Mouse (Mus musculus) embryo, embryonic 11 days (tissue): Measurements from ENCODE around the gene Osm.

Experiments
- DNase-seq: peaks from one replicate; pipeline ENCODE4 v3.0.0-alpha.2; 2015

Osm gene

DNA sequence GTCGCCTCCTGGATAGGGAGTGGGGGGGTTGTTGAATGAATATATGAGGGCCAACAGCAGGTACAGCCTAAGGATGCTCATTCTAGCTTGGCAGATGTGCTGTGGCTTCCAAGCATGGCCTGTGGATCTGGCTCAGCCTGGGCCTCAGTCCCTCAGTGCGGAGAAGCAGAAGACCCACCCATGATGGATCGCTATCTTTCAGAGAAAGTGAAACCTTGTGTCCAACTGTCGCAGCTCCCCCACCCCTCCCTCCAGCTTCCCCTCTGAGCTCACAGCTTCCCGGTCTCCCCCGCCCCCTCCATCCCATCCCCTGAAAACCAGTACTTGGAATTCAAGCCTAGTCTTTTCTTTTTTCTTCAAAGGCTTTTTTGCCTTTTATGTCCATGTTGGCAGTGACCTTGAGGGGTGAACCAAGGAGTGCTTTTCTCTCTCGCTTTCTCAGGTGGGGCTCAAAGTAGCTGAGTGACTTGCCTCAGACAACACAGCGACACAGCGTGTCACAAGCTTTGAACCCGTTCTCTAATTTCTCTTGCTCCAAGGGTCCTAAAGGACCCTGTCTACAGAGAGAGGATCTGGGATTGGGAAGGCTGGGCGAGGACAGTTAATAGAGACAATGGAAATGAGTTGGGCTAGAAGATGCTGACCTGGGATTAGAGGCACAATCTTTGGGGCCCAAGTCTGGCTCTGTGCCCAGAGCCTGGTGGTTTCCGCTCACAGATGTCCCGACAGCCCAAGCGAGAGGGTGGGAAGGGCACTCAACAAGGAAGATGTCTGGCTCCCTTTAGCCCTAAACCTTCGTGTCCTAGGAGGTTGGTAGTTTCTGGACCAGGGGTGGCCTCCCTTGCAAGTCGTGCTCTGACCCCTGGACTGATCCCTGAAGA lies at the start of gene Osm:
TSS of gene Osm (plus strand) at position 756 of the 881 bp plus-strand sequence.
- DNase-seq, result no peak

DNA sequence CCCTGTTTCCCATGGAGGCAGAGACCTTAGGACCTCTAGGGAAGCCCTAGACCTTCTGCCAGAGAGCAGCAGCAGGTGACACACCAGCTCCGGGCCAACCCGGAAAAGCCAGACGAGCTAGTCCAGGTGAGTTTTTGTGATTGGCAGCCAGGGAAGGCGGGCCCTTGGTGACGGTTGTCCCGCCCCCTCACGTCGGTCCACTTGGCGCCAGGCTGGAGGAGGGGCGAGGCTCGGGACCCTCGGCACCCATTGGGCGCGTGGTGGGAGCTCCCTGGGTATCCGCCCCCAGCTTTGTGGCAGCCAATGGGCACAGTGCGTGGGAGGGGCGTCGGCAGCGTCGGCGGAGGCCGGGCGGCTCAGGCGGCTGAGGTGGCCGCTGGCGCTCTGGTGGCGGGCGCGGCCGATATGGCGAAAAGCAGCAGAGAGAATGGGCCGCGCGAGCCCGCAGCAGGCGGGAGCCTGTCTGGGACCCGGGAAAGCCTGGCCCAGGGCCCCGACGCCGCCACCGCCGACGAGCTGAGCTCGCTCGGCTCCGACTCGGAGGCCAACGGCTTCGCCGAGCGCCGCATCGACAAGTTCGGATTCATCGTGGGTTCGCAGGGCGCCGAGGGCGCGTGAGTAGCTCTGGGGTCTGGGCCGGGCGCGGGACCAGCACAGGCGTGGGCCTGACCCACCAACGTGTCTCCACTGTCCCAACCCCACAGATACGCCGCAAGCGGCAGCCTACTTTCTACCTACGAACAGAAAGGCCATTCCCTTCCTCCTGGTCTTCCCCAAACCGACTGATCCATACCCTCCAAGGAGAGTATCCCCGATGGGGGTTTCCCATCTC lies 49.5 kb upstream of the Osm start, which contains the start of gene Tbc1d10a:
TSS of gene Tbc1d10a (plus strand) at position 304 of the 832 bp plus-strand sequence.
- DNase-seq, result peak; percentile 99

DNA sequence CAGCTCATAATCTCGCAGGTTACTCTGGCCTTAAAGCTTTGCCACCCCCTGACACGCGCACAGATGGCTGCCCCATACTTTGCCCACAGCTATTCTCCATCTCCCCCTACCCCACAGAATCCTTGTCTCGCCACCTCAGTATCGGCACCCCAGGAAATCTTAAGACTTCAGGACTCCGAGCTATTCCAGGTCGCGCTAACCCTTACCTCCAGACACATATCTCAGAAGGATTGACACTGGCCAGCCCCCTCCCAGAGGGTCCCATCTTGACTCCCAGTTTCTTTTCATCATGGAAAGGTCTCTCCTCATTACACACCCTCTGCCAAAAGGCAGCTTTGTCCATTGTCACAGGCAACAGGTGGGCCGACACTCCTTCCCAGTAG lies 48.9 kb upstream of the Osm start:
- DNase-seq, result no peak

DNA sequence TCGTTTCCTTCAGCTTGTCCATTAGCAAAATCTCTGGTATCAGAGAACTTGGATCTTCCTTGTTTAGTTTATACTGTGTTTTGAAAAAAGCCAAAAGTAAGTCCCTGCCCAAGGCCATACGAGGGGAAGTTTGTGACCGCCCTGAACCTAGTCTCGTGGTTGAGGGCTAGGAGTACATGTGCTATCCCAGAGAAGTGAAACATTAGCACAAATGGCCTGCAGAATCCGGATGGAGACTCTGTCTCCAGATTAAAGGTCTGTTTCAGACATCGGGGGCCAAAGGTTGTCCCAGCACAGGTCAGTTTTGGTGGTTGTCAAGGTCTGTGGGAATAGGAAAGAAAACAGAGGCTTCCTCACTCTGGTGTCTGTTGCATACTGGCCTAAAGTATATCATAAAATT lies 47.0 kb upstream of the Osm start:
- no peak for DNase-seq

DNA sequence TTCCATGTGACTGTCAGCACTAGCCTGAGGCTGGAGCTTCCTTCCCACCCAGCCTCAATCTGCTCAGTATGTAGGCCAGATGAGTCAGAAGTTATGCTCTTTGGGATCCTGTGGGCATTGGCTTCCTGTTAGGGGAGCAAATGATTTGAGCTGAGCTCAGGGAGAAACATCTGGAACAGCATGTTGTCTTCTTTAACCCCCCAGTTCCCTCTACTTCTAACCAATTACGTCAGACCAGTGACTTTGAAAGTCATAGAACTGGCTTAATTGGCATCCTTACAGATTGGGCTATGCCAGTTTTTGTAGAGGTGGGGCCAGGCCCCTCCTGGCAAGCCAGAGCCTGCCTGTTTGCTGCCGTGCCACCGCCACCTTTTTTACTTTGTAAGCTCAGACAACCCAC lies 45.5 kb upstream of the Osm start:
- no peak for DNase-seq

DNA sequence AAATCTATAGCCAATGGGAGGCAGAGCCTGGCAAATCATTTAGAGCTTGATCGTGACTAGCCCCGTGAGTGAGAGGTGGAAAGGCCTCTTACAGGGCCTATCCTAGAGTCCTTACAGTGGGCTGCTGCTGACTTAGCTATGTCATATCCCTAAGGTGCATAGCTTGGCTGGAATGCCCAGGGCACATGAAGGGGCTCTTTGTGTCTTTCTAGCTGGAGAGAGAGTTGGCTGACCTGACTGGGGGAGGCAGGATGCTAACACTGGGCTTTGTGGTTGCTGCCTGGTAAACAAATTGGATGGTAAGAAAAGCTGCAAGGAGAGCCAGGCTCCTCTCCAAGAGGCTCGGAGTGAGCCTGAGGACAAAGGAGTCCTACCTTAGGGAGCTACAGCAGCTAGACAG lies 43.5 kb upstream of the Osm start:
- no peak for DNase-seq

DNA sequence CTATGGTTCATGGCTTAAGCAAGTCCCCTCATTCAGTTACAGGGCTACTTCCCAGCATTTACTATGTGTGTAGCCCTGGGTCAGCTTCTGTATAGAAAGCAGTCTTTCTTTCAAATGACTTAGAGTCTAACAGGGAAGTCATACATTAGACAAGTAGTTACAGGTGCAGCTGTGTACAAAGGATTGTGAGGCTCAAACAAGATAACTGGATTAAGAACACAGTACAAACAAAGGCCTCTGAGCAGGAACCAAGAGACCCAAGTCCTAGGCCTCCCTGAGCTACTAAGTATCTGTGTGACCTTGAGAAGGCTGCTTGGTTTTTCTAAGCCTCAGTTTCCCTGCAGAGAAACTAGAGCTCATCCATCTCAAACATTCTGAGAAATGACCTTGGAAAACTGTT lies 42.8 kb upstream of the Osm start:
- DNase-seq, result no peak

DNA sequence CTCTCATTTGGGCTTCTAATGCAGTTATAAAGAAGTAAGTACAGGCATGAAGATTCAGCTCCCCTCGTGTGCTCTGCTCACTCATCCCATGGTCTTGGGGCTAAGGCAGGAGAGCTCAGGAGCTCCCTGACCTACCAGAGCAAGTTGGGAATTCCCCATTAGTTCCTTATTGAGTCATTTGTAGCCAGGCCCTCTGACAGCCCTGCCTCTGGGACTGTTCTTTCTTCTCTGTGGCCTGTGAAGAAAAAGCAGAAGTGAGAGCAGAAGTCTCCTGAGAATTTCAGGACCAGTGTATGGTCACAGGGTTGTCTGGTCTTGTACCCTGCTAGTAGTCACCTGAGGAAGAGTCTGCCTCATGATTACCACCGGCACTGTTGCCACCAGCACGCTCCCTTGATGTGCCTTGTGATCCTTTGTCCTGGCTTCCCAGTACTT lies 40.6 kb upstream of the Osm start:
- no peak for DNase-seq

DNA sequence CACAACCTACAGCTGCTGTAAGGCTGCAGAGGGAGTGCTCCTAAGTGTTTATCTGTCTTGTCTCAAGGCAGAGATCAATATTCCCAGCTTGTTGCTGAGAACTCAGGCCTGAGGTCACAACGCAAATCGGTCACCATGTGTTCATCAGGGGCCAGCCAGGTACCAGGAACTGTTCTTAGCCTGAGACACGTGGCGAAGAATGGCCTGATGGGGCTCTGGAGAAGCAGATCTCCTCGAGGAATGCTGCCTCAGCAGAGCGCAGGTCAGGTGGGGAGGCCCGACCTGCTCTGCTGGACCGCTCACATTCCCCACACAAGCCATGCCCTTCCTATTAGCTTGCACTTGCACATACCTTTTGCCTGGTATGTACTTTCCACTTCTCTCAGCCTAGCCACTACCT lies 39.6 kb upstream of the Osm start:
- no peak for DNase-seq

DNA sequence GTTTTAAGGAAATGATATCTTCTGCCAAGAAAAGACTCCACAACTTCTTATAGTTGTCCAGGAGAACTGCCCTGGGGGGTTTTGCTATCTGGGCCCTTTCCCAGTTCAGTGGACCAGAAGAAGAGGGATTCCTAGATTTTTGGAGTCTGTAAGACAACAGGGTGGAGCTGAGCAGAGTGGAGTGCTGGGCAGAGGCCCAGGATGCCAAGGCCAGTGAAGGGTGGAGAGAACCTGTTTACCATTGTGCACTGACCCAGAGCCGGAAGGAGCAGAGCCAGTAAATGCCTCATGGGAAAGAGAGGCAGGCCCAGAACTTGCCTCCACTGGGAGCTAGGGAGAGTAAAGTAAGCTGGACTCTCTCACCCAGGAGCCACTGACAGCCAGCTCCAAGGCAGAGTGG lies 38.5 kb upstream of the Osm start:
- DNase-seq, result no peak

DNA sequence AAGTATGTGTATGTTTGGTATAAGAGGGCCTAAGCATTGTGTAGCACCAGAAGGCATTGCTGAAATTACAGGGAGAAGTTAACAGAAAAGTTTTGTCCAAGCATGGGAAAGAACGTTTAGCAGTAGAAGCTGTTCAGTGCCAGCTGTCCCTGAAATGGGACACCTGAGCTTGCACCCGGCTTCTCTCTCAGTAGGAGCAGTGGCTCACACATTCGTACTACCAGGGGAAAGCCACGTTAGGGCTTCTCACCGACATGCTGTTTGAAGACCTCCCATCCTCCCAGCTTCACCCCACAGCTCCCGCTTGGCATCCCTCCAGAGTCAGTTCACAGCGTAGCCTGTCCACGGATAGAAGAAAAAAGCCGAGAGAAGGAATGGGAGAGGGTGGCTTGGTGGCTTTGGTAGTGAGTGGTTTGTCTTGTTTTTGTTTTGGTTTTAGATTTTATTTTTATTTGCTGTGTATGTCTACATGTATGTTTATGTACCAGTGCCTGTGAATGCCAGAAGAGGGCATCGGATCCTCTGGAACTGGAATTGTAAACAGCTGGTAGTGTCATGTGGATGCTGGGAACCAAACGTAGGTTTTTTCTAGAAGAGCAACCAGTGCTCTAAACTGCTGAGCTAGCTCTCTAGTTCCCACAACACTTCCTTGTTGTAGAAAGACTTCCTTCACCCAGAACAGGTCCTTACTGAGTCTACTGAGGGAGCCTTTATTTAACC lies 34.1 kb upstream of the Osm start:
- no peak for DNase-seq

DNA sequence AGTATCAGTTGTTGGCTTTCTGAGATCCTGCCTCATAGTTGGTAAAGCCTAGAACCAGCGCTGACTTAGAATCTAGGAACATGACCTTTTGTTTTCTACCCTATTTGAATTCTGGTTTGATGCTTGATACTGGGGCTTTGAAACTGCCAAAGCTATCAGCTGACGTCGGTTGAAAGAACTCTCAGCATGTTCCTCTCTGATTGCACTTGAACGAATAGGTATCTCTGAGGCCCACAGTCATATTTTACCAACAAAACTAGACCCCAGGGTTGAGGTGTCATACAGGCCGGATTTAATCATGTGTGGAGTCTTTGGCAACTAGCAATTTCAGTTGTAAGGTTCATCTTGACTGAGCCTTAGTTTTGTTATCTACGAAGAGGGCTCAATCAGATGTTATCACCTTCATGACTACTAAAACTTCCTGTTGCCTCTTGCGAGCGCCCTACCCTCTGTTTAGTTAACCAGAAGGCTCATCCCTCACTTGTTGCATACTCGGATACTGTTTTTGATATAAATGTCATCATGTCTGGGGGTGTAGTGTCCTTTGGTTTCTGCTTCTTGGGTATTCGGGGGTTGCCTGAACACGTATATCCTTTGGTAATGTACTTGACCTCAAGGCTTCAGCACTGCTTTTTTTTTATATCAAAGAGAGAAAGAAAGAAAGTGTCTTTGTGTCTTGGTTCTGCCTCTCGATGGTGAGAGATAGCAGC lies 33.1 kb upstream of the Osm start:
- no peak for DNase-seq

DNA sequence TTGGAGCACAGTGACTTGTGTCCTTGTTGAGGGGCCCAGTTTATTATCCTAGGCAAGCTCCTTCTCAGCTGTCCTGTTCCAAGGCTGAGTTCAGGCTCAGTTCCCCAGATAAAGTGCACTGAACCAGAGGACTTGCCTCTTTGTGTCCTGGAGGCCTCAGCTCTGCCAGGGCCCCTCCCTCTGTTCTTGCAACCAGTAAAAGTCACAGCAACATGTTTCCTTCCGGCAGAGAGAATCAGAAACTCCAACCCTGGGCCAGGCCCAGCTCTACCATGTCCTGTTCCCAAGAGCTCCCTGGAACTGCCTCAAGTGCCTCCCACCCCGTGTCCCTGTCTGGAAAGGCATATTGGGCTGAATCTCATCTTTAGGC lies 32.5 kb upstream of the Osm start:
- DNase-seq, result no peak

DNA sequence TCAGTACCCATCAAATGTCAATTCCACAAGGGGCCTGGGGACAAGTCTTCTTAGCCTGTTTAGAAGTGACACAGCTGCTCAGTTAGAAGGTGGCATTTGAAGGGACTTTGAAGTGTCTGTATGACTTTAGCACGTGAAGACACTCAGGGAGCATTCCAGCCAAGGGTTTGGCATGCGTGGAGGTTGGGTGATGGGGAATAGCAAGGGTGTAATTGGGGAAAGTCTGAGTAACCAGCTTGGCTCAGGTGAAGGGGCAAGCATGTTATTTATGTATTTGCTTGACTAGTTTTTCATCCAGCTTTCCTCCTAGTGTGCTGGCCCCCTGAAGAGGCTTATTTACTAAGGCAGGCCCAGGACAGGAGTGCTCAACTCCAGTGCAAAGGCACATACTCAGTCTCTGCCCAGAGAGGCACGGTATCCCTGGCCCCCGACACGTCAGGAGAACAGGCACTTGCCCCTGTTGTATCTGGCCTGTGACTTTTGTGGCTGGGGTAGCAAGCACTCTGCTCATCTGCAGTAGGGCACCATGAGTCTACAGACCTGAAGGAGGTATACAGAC lies 31.0 kb upstream of the Osm start:
- DNase-seq, result no peak

DNA sequence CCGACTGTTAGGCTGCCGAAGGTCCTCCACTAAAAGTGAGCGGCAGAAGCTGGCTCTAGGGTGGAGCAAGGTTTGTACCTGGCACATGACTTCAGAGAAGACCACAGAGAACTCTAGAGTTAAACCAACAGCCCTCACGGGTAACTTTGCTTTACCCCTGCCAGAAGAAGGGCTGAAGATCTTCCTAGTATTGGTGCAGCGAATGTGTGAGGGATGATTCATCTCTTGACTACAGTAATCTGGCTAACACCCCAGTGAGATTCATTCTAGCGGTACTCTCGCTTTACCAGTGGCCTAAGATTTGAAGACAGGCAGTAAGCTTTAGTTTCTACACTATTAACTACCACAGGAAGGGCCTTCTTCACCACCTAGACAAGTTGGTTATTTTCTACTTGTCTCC lies 30.3 kb upstream of the Osm start:
- no peak for DNase-seq

DNA sequence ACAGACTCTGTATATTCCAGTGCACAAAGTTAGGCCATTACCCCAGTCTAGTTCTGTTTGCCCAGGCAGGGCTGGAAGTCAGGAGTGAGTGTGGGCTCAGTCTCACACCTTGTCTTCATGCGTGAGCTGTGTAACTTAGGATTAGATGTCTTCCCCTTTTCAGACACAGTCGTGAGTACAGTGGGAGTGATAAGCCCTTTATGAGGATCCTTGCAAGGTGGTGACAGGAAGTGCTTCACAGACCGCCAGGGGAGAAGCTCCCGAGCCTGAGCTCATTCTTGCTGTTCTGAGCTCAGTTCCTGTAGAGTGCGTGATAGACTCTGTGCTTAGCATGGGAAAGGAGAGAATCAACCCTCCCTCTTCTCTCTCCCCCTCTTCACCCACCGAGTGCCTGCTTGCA lies 29.7 kb upstream of the Osm start:
- DNase-seq, result no peak

DNA sequence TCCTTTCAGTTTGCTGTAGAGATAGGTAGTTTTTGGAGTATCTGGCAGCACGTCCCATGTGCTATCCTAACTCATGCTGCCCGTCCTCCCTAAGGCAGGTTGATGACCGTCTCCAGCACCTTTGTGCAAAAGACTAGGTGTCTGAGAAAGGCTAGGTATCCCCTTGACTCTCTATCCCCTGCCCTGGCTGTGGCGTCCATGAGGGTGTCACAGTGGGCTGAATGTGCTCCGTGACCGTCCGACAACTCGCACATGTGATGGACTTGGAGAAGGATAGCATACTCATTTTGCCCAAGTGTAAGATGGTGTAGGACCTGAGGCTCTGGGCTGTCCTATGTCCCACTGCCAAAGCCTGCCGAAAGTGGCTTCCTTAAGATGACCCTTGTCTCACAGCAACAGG lies 28.6 kb upstream of the Osm start:
- DNase-seq, result no peak

DNA sequence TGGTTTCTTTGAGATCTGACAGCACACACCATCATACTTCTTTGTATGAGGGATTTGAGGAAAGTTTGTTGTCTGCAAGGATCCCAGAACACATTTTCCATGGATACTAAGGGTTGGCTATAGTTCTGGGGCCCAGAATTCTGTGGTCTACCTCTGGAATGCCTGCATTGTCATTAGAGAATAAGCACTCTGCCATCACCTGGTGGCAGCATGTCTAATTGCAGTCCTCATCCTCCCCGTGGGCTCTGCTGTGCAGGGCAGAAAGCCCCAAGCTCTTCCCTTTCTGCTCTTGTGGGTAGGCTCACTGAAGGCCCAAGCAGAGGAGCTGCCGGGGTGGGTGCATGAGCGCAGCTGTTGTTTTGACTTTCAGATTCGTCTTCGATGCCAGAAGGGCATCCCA lies 26.7 kb upstream of the Osm start:
- no peak for DNase-seq

DNA sequence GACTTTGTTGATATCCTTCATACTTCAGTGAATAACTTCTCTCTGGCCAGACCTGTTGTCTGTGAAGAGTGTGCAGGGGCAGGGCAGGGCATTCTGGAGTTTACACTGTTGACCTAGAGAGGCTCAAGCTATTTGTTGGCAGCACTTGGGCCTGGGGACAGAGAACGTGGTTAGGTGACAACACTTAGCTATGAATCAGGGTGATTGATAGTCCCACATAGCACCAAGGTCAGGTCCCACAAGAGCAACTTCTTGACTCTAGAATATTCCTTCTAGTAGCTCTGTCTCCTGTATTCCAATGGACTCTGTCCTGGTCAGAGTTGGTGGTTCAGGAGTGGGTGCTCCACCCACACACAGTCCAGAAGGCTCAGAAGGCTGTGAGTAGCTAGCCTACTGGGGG lies 25.4 kb upstream of the Osm start:
- DNase-seq, result no peak

DNA sequence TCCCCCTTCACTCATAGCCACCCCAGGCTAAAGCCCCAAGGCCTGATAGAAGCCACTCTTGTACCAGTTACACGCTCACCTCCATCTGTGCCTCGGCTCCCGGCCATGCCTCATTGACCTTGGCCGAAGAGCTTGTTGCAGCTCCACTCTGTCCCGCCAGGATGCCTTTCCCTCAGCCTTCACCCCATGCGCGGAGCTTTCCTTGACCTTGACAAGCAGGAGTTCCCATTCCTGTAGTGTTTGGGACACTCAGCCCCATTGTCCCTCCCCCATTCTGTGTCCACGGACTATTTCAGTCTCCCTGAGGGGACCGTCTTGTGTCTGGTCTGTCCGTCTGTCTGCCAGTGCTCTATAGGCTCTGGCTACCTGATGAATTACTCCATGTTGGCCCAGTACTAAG lies 23.1 kb upstream of the Osm start:
- DNase-seq, result no peak

DNA sequence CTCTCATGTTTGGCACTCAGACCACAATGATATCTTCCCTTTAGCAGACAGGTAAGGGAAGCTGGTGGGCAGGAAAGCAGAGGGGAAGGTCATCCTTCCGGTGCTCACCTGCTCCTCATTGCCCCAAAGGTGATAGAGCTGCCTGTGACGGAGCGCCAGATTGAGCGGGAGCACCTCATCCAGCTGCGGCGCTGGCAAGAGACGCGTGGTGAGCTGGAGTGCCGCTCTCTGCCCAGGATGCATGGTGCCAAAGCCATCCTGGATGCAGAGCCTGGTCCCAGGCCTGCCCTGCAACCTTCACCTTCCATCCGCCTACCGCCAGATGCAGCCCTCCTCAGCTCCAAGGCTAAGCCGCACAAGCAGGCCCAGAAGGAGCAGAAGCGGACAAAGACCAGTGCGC lies 21.6 kb upstream of the Osm start:
- no peak for DNase-seq

DNA sequence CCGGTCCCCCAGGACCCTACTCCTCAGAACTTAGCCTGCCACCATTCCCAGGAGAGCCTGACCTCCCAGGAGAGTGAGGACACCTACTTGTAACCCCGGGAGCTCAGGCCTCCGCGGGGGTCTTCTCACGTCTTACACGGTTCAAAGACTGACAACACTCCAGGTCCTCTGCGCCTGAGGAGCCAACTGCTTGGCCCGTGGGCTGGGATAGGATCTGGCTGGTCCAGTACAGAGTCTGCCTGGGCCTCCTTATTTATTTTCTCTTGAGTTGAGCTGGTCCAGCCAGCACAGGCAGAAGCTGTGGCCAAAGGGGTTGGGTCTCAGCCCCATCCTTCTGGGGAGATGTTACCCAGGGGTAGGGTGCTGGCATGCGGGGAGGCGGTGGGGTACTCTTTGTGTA lies 21.2 kb upstream of the Osm start:
- no peak for DNase-seq
